Mouse (Mus musculus) urinary bladder, adult 2 months (tissue): ENCODE data around the gene Hsh2d. TPM values are rescaled to one million over a fixed set of nuclear protein-coding genes. Genes with fewer than 3 reads are reported as not detected.

Experiments
- DNase-seq: peaks from one replicate; pipeline ENCODE4 v3.0.0; 2022; ENCODE audit warnings: low spot score
- polyA plus RNA-seq: library from polyadenylated mRNA; depleted of rRNA; stranded (reverse); fragments of >200 nt; gene quantifications from 2 replicates; pipeline ENCODE4 v1.2.3, GENCODE M21; 2012

Gene Hsh2d
- polyA plus RNA-seq, 1 experiment = 0.23 TPM

DNA sequence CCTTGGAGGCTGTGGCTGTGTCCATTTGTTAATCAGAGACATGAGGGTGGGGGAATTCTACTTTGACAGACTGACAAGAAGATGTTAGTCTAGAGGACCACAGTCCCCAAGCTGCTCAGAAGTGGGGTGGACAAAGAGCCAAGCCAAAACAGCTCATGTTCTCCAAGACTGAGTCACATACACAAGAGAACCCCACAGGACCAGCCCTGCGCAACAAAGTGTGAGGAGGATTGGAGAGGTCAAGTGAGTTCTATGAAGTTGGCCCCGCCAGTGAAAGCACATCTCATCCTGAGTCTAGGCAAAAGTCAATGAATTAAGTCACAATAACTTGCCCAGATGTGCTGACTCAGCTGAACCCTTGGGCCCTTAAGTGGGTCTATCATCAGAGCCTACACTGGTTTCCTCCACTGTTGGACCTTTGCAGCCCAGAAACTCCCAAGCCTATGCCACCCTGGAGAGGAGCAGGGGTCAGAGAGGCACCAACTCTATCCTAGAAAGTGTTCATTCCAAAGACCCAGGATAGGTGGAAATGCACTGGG lies 1.6 kb upstream of the Hsh2d start:
- no peak for DNase-seq

DNA sequence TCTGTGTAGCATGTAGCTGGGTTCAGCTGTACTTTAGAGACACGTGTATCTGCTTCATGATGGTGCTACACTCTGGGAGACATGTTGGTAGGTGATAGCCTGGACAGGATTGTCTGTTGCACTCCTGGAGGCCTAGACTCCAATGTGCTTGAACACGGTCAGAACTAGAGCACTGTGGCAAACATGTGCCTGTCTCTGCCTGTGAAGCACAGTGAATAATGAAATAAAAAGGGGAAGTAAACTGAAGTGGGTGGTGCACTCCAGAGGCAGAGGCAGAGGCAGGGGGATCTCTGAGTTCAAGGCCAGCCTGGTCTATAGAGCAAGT lies 739 bp downstream of the Hsh2d start:
- DNase-seq = no peak

GRCm38 (mm10) chr8:72192065-72192464 lies 2.6 kb downstream of the Hsh2d start:
- DNase-seq = no peak

DNA sequence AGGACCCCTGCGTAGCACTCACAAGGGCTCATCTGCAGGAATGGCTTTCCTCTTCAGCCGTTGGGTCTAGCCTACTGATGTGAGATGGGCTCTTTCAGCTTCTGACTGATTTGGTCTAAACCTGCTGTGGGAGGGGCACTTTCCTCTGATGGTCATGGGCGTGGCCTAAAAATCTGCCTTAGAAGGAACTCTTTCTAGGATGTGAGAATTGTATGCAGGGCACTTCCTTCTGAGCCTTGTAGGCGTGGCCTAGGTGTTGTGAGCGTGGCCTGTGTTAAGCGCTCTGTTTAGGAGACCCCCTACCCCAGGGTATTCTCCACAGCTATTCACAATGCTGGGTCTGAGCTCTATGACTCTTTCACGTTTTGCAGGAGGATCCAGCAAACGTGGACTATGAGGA lies 8.6 kb downstream of the Hsh2d start:
- no peak for DNase-seq

DNA sequence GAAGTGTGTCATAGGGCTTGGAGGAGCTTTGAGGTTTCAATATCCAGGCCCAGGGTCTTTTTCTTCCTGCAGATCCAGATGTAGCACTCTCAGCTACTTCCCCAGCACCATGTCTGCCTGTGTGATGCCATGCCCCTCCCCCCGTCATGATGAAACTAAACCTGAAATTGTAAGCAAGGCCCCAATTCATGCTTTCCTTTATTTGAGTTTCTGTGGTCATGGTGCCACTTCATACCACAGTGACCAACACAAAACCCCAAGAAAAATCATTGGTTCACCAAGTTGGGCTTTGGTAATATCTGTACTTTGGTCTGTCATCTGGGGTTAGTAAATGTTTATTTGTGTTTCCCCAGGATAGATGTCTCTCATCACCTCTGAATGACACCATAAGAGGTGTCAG lies 19.1 kb downstream of the Hsh2d start:
- DNase-seq = no peak

- no peak for DNase-seq
These were observed 20.8 kb downstream of the Hsh2d start for GRCm38 (mm10) chr8:72210222-72210621.

- DNase-seq = no peak
These were observed 21.3 kb downstream of the Hsh2d start for GRCm38 (mm10) chr8:72210710-72211109.

GRCm38 (mm10) chr8:72211846-72212245 lies 22.4 kb downstream of the Hsh2d start:
- DNase-seq = no peak

DNA sequence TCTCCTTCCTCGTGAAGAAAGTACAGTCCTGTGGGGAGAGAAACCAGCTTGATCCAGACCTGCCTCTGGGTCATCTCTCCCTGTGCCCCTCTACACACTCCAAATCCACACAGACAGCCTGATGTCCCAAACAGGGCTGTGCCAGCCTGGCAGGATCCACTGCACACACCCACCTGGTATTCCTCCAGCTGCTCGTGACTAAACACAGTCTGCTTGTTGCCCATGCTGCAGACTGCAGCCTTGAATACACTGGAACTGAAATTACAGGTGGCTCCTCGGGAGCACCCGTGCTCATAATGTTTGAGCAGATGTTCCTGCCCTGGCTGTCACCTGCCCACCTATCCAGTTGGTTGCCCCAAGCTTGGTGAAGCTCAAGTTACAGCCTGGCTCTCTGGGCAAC lies 23.3 kb downstream of the Hsh2d start, which contains the start of gene Cib3:
Gene Cib3, minus strand, starts transcription at position 87 of the 400 bp plus-strand sequence.
- DNase-seq = no peak

DNA sequence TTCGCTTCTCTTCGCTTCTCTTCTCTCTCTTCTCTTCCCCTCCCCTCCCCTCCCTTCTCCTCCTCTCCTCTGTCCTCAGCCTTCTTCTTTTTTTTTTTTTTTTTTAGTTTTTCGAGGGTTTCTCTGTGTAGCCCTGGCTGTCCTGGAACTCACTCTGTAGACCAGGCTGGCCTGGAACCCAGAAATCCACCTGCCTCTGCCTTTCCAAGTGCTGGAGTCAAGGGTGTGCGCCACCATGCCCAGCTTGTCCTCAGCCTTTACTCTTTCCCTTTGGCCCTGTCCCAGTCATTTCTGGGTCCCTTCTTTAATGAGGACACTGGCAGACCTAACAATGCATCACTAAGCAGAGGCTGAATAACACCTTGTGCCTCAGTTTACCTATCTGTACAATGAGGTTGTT lies 24.1 kb downstream of the Hsh2d start, which contains the start of gene Gm11034:
Gene Gm11034, minus strand, starts transcription at position 101 of the 400 bp plus-strand sequence.
- no peak for DNase-seq

DNA sequence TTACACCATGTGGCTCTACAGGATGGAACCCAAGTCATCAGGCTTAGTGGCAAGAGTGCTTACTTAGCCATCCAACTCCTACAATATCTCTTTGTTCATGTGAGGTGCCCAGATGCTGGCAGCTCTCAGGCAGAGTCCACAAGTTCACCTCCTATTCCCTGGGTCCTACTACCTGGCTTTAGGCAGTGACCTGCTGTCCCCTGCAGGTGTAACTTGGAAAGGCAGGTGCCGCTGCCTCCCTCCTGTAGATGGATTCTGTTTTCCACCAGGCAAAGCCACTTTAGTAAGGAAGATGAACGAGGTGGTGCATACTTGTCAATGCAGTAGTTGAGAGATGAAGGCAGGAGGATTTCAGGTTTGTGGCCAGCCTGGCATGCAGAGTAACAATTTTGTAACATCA lies 25.6 kb downstream of the Hsh2d start:
- DNase-seq = no peak

DNA sequence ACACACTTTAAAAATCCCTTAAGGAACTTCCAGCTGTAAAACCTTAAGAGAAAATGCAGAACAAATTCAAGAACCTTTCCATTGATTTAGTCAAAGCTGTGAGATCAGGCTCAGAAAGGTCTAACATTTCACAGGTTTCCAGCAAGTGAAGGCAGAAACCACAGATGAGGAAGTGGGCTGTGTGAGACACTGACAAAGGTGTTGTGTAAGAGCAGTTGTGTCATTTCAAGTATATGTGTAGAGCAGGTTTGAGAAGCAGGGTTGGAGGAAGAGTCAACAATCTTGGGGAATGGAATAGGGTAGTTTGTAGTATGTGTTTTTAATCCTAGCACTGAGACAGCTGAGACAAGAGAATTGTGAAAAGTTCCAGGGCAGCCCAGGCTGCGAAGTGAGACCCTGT lies 26.4 kb downstream of the Hsh2d start:
- DNase-seq = no peak

GRCm38 (mm10) chr8:72218781-72219540 lies 29.5 kb downstream of the Hsh2d start:
- DNase-seq = no peak

- DNase-seq = peak; percentile 54
These were observed 30.3 kb downstream of the Hsh2d start, which contains the start of gene Fam32a for GRCm38 (mm10) chr8:72219541-72220363. Gene Fam32a, plus strand, starts transcription at chr8:72219730.

- DNase-seq = no peak
These were observed 31.3 kb downstream of the Hsh2d start for GRCm38 (mm10) chr8:72220758-72221157.

DNA sequence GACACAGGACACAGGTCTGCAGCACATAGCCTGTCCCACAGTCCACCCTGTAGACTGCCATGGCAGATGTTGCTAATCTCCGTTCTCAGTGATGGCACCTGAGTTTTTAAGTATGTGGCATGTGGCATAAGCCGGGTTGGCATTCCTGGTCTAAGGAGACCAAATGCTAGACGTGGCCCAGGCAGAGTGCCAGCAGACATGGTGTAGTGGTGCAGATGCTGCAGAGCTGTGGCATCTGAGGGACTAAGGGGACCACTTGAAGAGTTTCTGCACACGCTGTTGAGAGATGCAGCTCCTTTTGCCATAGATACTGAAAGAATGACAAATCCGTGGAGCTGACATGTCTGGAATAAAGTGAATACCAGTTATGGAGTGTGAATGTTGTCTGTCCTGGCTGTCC lies 33.2 kb downstream of the Hsh2d start:
- no peak for DNase-seq

DNA sequence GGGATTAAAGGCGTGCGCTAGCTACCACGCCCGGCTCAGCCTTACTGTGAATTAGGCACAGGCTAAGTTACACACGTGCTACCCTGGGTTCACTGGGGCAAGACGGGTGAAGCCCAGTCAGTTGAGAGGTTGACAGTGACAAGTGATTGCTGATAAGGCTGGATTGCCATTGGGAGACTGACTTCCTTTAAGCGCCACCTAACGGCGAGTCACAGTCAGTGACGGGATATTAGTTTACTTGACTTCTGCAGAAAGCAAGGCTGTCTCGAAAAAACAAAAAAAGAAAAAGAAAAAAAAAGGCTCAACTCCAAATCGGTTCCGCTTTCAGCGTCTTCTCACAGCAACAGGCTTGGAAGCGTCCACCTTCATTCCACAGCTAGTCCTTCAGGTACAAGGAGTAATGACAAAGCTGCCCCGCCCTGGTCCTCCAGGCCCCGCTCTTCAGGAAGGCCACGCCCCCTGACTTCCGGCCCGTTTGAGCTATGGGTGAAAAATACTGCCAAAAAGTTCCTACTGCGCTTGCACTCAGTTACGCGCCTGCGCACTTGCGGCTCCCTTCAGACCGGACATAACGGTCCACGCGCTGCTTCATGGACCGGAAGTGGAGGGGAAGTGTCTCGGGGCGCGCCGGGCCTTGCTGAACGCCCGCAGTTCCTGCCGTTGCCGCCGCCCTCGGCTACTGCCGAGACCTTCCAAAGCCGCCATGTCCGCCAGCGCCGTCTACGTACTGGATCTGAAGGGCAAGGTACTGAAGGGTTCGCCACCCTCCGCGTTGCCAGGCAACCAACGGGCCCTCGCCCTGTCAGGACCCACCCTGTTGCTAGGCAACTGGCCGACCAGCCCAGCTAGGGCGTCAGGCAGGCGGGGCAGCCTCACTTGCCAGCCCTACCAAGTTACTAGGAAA lies 50.3 kb downstream of the Hsh2d start, which contains the start of gene Ap1m1:
Gene Ap1m1, plus strand, starts transcription at position 520 of the 904 bp plus-strand sequence.
- peak; percentile 90 for DNase-seq

DNA sequence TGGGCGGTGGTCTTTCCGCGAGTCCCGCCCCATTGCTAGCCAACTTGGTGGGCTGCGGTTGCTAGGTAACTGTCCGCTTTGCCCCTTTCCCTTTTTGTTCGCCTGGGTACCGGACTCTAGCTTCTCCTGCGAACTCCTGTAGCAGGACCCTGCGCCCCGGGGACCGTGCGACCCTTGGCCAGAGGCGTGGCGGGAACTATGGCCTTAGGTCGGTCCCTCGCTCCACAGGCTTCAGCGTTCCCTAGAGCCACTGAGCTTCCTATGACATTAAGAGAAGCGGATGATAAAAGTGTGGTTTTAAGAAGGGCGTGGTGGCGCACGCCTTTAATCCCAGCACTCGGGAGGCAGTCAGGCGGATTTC lies 50.9 kb downstream of the Hsh2d start:
- DNase-seq = no peak

DNA sequence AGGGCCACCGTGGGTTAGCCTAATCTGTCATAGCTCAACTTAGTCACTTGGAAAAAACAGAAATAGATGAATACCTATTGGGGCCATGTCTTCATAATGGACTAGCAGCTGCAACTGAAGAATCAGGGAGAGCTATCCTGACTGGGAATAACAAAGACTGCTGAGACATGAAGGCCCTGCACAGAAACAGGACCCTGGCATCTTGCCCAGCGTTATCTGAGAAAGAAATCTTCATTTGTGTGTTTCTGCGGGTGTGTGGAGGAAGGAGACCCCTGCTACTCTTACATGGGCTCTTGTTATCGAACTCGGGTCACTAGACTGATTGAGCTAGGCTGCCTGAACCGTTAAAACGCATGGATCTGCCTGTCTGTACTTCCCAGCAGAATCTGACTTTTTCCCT lies 51.5 kb downstream of the Hsh2d start:
- DNase-seq = peak; percentile 12

GRCm38 (mm10) chr8:72242226-72242625 lies 52.8 kb downstream of the Hsh2d start:
- no peak for DNase-seq

DNA sequence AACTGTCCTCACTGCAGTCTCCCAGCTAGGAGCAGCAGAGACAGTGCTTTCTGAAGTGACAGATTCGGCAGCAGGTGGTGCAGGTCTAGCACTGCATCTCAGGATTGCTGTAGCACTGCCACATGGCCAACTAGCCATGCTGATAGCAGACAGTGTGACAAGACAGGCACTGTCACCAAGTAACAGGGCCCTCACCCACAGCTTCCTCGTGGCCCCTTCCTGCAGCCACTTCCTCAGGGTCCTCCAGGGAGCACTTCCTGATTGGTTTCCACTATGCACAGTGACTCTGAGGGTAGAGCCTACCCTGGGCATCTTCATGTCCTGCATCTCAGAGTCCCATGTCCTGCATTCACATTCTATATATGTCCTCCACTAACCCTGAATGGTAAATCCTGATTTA lies 55.2 kb downstream of the Hsh2d start:
- DNase-seq = no peak
